Mouse (Mus musculus) hindbrain, embryonic 14.5 days (tissue): Measurements from ENCODE around the gene Casz1. TPM values are rescaled to one million over a fixed set of nuclear protein-coding genes. Genes with fewer than 3 reads are reported as not detected.
A peak's percentile ranks its signal among the peaks of the same experiment; 100 is the strongest.

Experiments used
- ATAC-seq: fragments of 200-750 bp; cut with Nextera tagmentation; 2 replicates; pipeline ENCODE4 v1.8.0; 2017; ENCODE audit warnings: moderate number of reproducible peaks, mild to moderate bottlenecking, moderate TSS enrichment, moderate library complexity; ENCODE audit not compliant: low FRiP score
- DNase-seq: peaks from one replicate; pipeline ENCODE4 v3.0.0-alpha.2; 2015; ENCODE audit warnings: low spot score
- H3K27ac ChIP-seq: fragments of 300-500 bp; sonication (generic); 2 replicates; pipeline ENCODE4 v1.5.1; 2014; ENCODE audit warnings: mild to moderate bottlenecking, moderate library complexity
- H3K27me3 ChIP-seq: fragments of 300-500 bp; sonication (generic); 2 replicates; pipeline ENCODE4 v1.6.1; 2014; ENCODE audit warnings: mild to moderate bottlenecking, low read length, mixed read lengths; ENCODE audit not compliant: control insufficient read depth, insufficient read depth
- H3K36me3 ChIP-seq: fragments of 300-500 bp; sonication (generic); replicated peaks from 2 replicates; pipeline ENCODE4 v1.6.1; 2014; ENCODE audit not compliant: control insufficient read depth, insufficient read depth
- H3K4me1 ChIP-seq: fragments of 300-500 bp; sonication (generic); replicated peaks from 2 replicates; pipeline ENCODE4 v1.6.1; 2014; ENCODE audit warnings: antibody characterized with exemption, low read length, mixed read lengths; ENCODE audit not compliant: control insufficient read depth, insufficient read depth
- H3K4me2 ChIP-seq: fragments of 300-500 bp; sonication (generic); replicated peaks from 2 replicates; pipeline ENCODE4 v1.6.1; 2014; ENCODE audit warnings: mild to moderate bottlenecking, moderate library complexity
- H3K4me3 ChIP-seq: fragments of 300-500 bp; sonication (generic); replicated peaks from 2 replicates; pipeline ENCODE4 v1.5.1; 2014; ENCODE audit warnings: mild to moderate bottlenecking, low read length
- H3K9ac ChIP-seq: fragments of 300-500 bp; sonication (generic); 2 replicates; pipeline ENCODE4 v1.6.1; 2014
- H3K9me3 ChIP-seq: fragments of 300-500 bp; sonication (generic); 2 replicates; pipeline ENCODE4 v1.6.1; 2016; ENCODE audit warnings: low read length; ENCODE audit not compliant: control insufficient read depth
- whole genome bisulfite sequencing: fragments of 180-500 bp; shearing (Covaris S2); extraction: QIAGEN DNeasy Blood & Tissue Kit; methylation state at CpG from one replicate; pipeline ENCODE4 v1.1.7; 2014; 5-methylcytosine and 5-hydroxymethylcytosine counted together
- polyA plus RNA-seq: library from polyadenylated mRNA; unstranded; fragments of >200 nt; fragmentation: Nextera tagmentation; extraction: Ambion mirVana; gene quantifications from 2 replicates; pipeline ENCODE4 v1.2.1, GENCODE M21; 2014

Gene Casz1
- polyA plus RNA-seq, 1 experiment from 2014 or later: 7.1 TPM

- H3K36me3 ChIP-seq: no peaks in the 10 kb centered on the region
- 36% methylated on average over 7 of the region's 7 CpGs for WGBS
- H3K4me1 ChIP-seq: peaks cover 38% of the 10 kb centered on the region
- peak overlapping the region; percentile 47 for H3K4me2 ChIP-seq
- peak overlapping the region; percentile 7; the same call in 1 of the 2 replicates for H3K9ac ChIP-seq
- ATAC-seq (no peak), DNase-seq (no peak)
- peaks cover 47% of the 10 kb centered on the region for H3K27me3 ChIP-seq
- H3K4me3 ChIP-seq: 0 out of 2 replicates have a peak overlapping the region, but pooled peaks have one; percentile 16
- peak overlapping the region; percentile 75; the same call in 1 of the 2 replicates for H3K27ac ChIP-seq
- H3K9me3 ChIP-seq: no peaks in the 10 kb centered on the region
These were observed 55.2 kb downstream of the Casz1 start for GRCm38 (mm10) chr4:148859415-148859814.

- peak overlapping the region; percentile 7; the same call in 1 of the 2 replicates for H3K9ac ChIP-seq
- H3K27me3 ChIP-seq: peaks cover 53% of the 10 kb centered on the region
These were observed 55.8 kb downstream of the Casz1 start for GRCm38 (mm10) chr4:148859906-148860491.

GRCm38 (mm10) chr4:148860636-148861035 is 56.4 kb downstream of the Casz1 start:
- H3K36me3 ChIP-seq: no peaks in the 10 kb centered on the region
- ATAC-seq (no peak), DNase-seq (peak; percentile 40)
- peaks cover 35% of the 10 kb centered on the region for H3K4me1 ChIP-seq
- H3K4me3 ChIP-seq: no peak overlapping the region
- 14% methylated on average over 7 of the region's 7 CpGs for WGBS
- peak overlapping the region; percentile 47 for H3K4me2 ChIP-seq
- peak overlapping the region; percentile 75 for H3K27ac ChIP-seq
- peaks cover 56% of the 10 kb centered on the region for H3K27me3 ChIP-seq
- no peaks in the 10 kb centered on the region for H3K9me3 ChIP-seq
- no peak overlapping the region for H3K9ac ChIP-seq

More at GRCm38 (mm10) chr4:148859906-148860491, 55.8 kb downstream of the Casz1 start:
- under 1% methylated on average over 27 of the region's 27 CpGs for WGBS
- H3K4me2 ChIP-seq: peak overlapping the region; percentile 47
- no peaks in the 10 kb centered on the region for H3K9me3 ChIP-seq
- peak overlapping the region; percentile 75 for H3K27ac ChIP-seq
- H3K4me1 ChIP-seq: peaks cover 38% of the 10 kb centered on the region
- H3K4me3 ChIP-seq: peak overlapping the region; percentile 16
- no peaks in the 10 kb centered on the region for H3K36me3 ChIP-seq
- peak; percentile 68 for ATAC-seq
- DNase-seq: peak; percentile 79

- Histone ChIP-seq H3K9me3 (no peaks in the 10 kb centered on the region), H3K9ac (no peak overlapping the region), H3K27me3 (peaks cover 59% of the 10 kb centered on the region), H3K36me3 (no peaks in the 10 kb centered on the region), H3K4me3 (no peak overlapping the region), H3K4me1 (peaks cover 15% of the 10 kb centered on the region), H3K4me2 (no peak overlapping the region), H3K27ac (no peak overlapping the region)
- peak; percentile 51; the same call in 1 of the 2 replicates for ATAC-seq
- 2% methylated on average over 12 of the region's 12 CpGs for WGBS
- DNase-seq: no peak
These were observed 62.7 kb downstream of the Casz1 start for GRCm38 (mm10) chr4:148866812-148867470.

GRCm38 (mm10) chr4:148867721-148868397 is 63.6 kb downstream of the Casz1 start:
- Histone ChIP-seq H3K9me3 (no peaks in the 10 kb centered on the region), H3K4me2 (no peak overlapping the region), H3K9ac (no peak overlapping the region), H3K27ac (no peak overlapping the region), H3K4me1 (peaks cover 21% of the 10 kb centered on the region), H3K4me3 (no peak overlapping the region), H3K36me3 (no peaks in the 10 kb centered on the region), H3K27me3 (peaks cover 66% of the 10 kb centered on the region)
- WGBS: 50% methylated on average over 11 of the region's 11 CpGs
- DNase-seq (peak; percentile 84), ATAC-seq (peak; percentile 85)

GRCm38 (mm10) chr4:148869566-148869965 is 65.3 kb downstream of the Casz1 start:
- peaks cover 70% of the 10 kb centered on the region for H3K27me3 ChIP-seq
- WGBS: 70% methylated on average over 7 of the region's 7 CpGs

GRCm38 (mm10) chr4:148870496-148870895 is 66.3 kb downstream of the Casz1 start:
- Histone ChIP-seq H3K36me3 (no peaks in the 10 kb centered on the region), H3K4me3 (no peak overlapping the region), H3K4me1 (peaks cover 21% of the 10 kb centered on the region), H3K9me3 (no peaks in the 10 kb centered on the region), H3K27me3 (peaks cover 69% of the 10 kb centered on the region), H3K4me2 (no peak overlapping the region), H3K27ac (no peak overlapping the region), H3K9ac (no peak overlapping the region)
- ATAC-seq: no peak
- DNase-seq: no peak
- whole genome bisulfite sequencing: 90% methylated on average over 4 of the region's 4 CpGs

More at GRCm38 (mm10) chr4:148869566-148869965, 65.3 kb downstream of the Casz1 start:
- H3K9ac ChIP-seq: no peak overlapping the region
- H3K4me1 ChIP-seq: peaks cover 21% of the 10 kb centered on the region
- H3K4me3 ChIP-seq: no peak overlapping the region
- H3K4me2 ChIP-seq: no peak overlapping the region
- H3K27ac ChIP-seq: no peak overlapping the region
- DNase-seq (no peak), ATAC-seq (no peak)
- H3K36me3 ChIP-seq: no peaks in the 10 kb centered on the region
- H3K9me3 ChIP-seq: no peaks in the 10 kb centered on the region

GRCm38 (mm10) chr4:148871751-148872334 is 67.6 kb downstream of the Casz1 start:
- Histone ChIP-seq H3K4me3 (no peak overlapping the region), H3K9me3 (no peaks in the 10 kb centered on the region), H3K36me3 (no peaks in the 10 kb centered on the region), H3K27ac (no peak overlapping the region), H3K9ac (no peak overlapping the region), H3K27me3 (peaks cover 65% of the 10 kb centered on the region), H3K4me1 (peaks cover 25% of the 10 kb centered on the region), H3K4me2 (no peak overlapping the region)
- ATAC-seq (peak; percentile 38; the same call in 1 of the 2 replicates), DNase-seq (peak; percentile 74)
- 33% methylated on average over 10 of the region's 10 CpGs for WGBS

- H3K4me3 ChIP-seq: no peak overlapping the region
- H3K4me1 ChIP-seq: peaks cover 25% of the 10 kb centered on the region
- DNase-seq (no peak), ATAC-seq (no peak)
- H3K9me3 ChIP-seq: no peaks in the 10 kb centered on the region
- WGBS: 68% methylated on average over 9 of the region's 9 CpGs
- H3K27ac ChIP-seq: no peak overlapping the region
- no peak overlapping the region for H3K4me2 ChIP-seq
- H3K36me3 ChIP-seq: no peaks in the 10 kb centered on the region
- no peak overlapping the region for H3K9ac ChIP-seq
- peaks cover 70% of the 10 kb centered on the region for H3K27me3 ChIP-seq
These were observed 68.1 kb downstream of the Casz1 start for GRCm38 (mm10) chr4:148872372-148872771.
